Mouse (Mus musculus) thymus, postnatal 10 days (tissue): ENCODE measurements around the gene Med14.

Experiments
- DNase-seq, 2 experiments: peaks; one replicate each; pipeline ENCODE4 v3.0.0; 2021; ENCODE audit warnings: low spot score in 2 of 2

Med14 gene

GRCm38 (mm10) chrX:12761626-12762333 is at the start of gene Med14:
TSS of gene Med14 (minus strand) at chrX:12762073.
- DNase-seq, result peak; percentile 89 to 90

DNA sequence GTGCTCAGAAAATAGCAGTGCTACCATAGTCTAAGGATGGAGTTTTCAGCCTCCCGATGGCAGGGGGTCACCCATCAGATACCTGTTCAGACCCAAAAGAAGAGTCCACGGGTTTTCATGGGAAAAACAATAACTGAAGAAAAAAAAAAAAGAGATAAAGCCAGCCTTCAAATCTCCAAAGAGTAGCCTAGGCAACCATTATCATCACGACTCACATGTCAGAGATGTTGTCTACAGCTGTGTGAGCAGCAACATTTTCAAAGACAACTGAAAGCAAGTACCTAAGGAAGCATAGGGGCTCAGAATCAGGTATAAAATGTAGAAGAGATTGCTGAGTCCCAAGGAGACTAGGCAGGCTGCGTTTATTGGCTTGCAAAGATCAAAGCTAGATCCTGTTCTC is 38.7 kb upstream of the Med14 start:
- DNase-seq, result no peak

- peak in 1 of 2 experiments; percentile 23 for DNase-seq
Observed at GRCm38 (mm10) chrX:12794842-12795241, 33.0 kb upstream of the Med14 start.

GRCm38 (mm10) chrX:12791674-12792340 is 29.9 kb upstream of the Med14 start:
- no peak for DNase-seq

DNA sequence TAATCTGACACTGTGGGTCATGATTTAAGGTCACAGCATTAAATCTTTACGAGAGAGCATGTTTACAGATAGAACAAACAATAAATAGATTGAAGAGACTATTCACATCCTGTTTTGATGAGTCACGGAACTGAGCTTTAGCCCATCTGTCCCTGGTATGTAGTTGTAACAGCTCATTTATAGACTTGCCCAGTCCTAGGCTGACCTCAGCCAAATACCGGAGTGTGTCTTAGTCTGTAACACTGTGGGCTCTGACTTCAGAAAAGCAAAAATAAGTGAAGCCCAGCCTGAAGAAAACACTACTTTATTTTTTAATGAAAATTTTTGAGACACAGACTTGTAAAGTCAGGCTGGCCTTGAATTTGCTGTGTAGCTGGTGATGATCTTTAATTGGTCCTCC is 11.4 kb upstream of the Med14 start:
- no peak for DNase-seq

- no peak for DNase-seq
Observed at GRCm38 (mm10) chrX:12771561-12771960, 9.7 kb upstream of the Med14 start.

DNA sequence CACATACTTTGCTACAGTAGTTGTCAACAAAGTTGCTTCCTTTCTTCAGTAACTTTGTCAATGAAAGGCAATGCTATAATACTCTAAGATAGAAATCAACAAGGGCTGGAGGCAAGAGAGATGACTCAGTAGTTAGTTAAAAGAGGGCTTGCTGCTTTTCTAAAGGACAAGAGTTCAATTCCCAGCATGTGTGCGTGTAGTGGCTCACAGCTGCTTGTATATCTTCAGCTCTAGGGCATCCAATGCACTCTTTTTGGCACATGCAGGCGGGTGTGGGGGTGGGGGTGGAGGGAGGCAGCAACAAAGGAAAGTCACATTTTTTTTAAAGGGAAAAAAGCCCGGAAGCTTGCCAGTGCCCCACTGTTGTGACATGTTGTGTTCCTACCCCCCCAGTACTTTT is 6.7 kb upstream of the Med14 start:
- DNase-seq, result no peak

GRCm38 (mm10) chrX:12766846-12767564 is 5.1 kb upstream of the Med14 start:
- DNase-seq, result peak in 1 of 2 experiments; percentile 6

DNA sequence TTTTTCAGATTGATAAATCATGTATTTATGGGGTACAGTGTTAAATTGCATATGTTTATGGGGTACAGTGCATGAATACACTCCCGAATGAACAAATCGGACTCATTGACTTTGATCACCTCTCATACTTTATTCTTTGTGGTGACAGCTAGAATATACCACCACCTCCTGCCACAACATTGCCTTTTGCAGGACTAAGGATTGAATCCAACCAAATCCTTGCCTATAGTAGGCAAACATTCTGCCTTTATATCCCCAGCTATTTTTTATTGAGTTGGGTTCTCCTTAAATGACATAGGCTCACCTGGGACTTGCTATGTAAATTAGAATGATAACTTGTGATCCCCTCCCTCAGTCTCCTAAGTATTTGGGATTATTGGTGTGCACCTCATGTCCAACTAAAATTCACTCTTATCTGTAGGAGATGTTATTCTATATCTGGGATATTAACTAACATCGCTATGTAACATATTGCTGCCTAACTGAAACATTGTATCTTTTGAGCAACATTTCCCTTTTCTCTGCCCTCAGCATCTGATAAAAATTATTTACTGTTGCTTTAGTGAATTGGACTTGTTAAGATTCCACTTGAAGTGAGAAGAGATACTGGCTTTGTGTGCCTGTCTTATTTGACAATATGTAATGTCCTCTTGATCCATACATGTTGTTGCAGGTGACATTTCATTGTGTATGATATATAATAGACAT is 1.4 kb upstream of the Med14 start:
- no peak for DNase-seq

DNA sequence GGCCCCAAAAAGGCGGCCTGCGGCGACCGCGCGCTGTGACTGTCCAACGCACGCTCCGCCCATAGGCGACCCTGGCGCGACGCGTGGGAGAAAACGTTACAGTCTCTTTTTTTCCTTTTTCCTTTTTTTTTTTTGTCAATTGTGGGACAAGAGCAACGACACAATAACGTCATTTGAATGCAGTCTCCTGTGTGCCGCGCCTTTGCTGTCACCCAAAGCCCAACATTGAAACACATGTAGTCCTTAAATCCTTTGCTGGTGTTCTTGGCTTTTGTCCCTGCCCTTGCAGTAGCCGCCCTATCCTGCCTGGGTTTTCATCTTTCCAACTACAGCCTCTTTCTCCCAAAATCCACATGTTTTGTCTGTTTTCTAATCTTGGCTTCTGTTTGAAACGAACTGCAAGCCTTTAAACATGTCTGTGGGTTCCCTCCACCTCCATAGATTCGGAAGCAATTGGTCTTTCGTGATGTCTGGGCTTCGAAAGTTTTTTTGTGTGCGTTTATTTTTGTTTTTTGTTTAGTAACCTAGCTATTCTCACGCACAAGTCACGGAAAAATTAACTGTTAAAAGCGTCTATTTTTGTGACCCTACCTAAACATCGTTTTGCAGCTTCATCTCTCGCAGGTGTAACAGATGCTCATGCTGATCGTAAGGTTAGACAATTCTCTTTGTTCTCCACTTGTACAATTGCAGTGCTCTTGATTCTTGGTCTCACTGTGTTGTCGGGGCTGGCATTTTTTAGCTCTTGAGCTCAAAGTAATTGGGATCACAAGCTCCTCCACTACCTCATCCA is 657 bp upstream of the Med14 start:
- no peak for DNase-seq

GRCm38 (mm10) chrX:12761259-12761625 is 631 bp downstream of the Med14 start:
- peak in 1 of 2 experiments; percentile 5 for DNase-seq

- no peak for DNase-seq
Observed at GRCm38 (mm10) chrX:12760501-12760900, 1.4 kb downstream of the Med14 start.

- no peak for DNase-seq
Observed at GRCm38 (mm10) chrX:12759625-12760024, 2.2 kb downstream of the Med14 start.

- DNase-seq, result no peak
Observed at GRCm38 (mm10) chrX:12747886-12748285, 14.0 kb downstream of the Med14 start.

GRCm38 (mm10) chrX:12746729-12747128 is 15.1 kb downstream of the Med14 start:
- no peak for DNase-seq

DNA sequence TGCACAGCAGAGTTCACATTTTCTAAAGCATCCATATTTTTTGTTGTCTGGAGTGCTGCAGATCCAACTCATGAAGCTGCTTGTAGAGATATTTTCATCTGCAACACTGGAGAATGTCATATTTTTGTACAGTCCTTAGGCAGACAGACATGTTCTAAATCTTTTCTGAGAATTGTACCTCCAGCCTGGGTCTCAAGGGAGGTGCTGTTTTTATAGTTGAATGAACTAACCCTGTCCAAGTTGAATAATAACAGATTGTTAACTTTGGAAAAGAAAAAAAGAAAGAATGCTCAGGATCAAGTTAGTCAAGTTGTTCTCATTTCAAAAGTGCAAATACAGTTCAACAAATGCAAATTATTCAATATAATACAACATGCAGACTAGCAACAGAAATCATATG is 21.5 kb downstream of the Med14 start:
- no peak for DNase-seq

DNA sequence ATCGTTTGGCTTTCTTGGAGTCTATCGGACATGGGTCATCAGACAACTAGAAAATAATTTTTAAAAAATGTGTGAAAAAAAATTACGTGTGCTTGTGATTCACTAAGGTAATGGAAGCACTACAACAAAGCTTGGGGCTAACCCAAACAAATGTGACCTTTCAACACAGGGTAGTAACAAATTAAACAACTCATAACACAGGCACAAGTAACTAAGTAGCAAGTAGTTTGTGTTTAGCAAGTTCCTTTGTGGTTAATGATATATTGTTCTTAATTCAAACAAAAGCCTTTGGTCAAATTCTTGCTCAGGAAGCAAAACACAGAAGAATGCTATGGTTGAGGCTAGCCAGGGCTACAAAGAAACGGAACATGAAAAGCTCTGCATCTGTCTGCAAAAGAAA is 45.8 kb downstream of the Med14 start:
- DNase-seq, result no peak

DNA sequence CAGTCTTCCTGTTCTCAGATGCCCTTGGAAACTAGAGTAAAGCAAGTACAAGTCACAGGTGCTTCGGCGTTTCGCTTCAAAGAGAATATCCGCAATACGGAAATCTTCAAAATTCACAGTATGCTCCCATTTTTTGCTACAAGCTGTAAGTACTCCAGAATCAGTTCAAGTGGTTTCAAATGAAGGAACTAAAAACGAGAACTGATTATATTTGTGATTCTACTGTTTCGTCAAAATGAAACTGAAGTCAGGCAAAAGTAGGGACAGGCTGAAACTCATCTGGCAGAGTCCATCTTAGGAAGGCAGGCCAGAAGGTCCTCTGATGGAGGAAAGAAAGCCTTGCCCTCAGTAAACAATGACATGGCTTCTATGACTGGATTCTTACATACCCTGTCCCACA is 48.1 kb downstream of the Med14 start:
- DNase-seq, result no peak

DNA sequence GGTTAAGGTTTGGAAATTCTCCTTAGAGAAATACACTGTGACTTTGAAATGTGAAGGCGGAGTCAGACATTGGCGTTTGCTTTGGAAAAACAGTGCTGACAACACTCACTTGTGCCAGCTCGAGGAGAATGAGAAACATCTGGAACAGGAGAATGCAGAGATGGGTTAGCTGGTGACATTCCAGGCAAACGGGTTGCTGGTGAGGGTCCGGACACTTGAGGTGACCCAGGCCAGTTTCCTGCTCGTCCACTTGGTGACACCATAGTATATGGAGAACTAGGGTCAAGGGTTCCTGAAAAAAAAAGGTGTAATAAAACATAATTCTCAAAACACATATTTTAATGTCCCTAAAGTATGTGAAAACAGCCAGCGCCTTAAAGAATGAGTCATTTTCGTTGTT is 75.0 kb downstream of the Med14 start:
- DNase-seq, result no peak

DNA sequence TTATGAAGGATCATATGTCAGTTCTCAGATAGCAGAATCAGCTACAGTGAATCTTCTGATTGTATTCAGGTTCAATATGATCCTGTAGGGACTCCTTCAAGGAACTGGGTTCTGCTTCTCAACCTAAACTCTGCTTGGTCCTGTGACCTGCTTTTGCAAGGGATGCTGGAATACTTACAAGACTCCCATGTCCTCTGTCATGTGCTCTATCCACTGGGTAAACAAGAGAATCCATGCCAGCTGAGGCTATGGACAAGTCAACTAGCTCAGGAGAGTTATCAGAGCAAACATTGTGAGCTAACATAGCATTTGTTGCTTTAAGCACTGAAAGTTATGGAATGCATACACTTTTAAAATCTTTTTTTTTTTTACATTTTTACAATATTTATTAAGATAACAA is 75.8 kb downstream of the Med14 start:
- no peak for DNase-seq

DNA sequence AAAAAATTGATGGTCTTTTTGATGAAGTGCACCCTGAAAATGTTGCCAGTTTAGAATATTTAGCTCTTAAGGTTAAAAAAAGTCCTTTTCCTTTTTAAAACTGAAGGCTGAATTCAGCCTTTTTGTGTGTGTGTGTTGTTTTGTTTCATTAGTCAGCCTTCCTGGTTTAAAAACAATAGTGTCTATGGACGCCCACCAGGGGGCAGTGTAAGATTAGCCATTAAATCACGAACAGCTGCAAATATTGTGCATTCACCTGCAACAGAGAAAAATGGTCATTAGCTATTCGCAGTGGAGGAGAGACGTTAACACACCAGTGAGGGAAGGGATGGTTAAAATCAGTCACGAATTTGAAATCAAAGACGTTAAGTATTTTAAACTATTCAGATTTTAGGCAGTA is 84.5 kb downstream of the Med14 start:
- DNase-seq, result peak; percentile 9 to 59
